Mouse (Mus musculus): Measurements from ENCODE around the gene Cdk19. TPM values are rescaled to one million over a fixed set of nuclear protein-coding genes. Genes with fewer than 3 reads are reported as not detected.
"Not testable (repeated sequence)": the region's sequence is repeated elsewhere in the genome, so short reads cannot be mapped to it uniquely, and the experiment has no call there.

Gene Cdk19
- polyA plus RNA-seq, 1 experiment: 21.5 TPM

GRCm38 (mm10) chr10:40499314-40500252, 160.2 kb downstream of the Cdk19 start:
- TF ChIP-seq CTCF (IDR thresholded peaks at IDR 0.05; ENCODE audit: insufficient read depth, low read length): no peak
- TF ChIP-seq POLR2A (IDR thresholded peaks at IDR 0.05; ENCODE audit: borderline replicate concordance, extremely low read depth, low read depth, low read length): peak; percentile 64; the same call in 1 of the 2 replicates
- DNase-seq: no peak
- Histone ChIP-seq H3K4me1 (ENCODE audit: control insufficient read depth, insufficient read depth, low read length) (peaks cover 17% of the 10 kb centered on the region), H3K4me3 (replicated peaks; ENCODE audit: extremely low read depth, low read depth, low read length) (peak overlapping the region; percentile 15)
- 25% methylated on average over 18 of the region's 18 CpGs for WGBS

- no peak for DNase-seq
- TF ChIP-seq CTCF (IDR thresholded peaks at IDR 0.05; ENCODE audit: insufficient read depth, low read length) (no peak), POLR2A (IDR thresholded peaks at IDR 0.05; ENCODE audit: borderline replicate concordance, extremely low read depth, low read depth, low read length) (no peak)
- Histone ChIP-seq H3K4me1 (ENCODE audit: control insufficient read depth, insufficient read depth, low read length) (peaks cover 13% of the 10 kb centered on the region), H3K4me3 (replicated peaks; ENCODE audit: extremely low read depth, low read depth, low read length) (no peak overlapping the region)
- WGBS: 89% methylated on average over 7 of the region's 7 CpGs
Measured at GRCm38 (mm10) chr10:40500723-40501245, 161.4 kb downstream of the Cdk19 start.

- DNase-seq: no peak
- no peak for TF ChIP-seq POLR2A (IDR thresholded peaks at IDR 0.05; ENCODE audit: borderline replicate concordance, extremely low read depth, low read depth, low read length)
- no peak for TF ChIP-seq CTCF (IDR thresholded peaks at IDR 0.05; ENCODE audit: insufficient read depth, low read length)
- H3K4me3 ChIP-seq (replicated peaks; ENCODE audit: extremely low read depth, low read depth, low read length): no peak overlapping the region
- H3K4me1 ChIP-seq (ENCODE audit: control insufficient read depth, insufficient read depth, low read length): peaks cover 9% of the 10 kb centered on the region
- WGBS: 61% methylated on average over 3 of the region's 3 CpGs
Measured at GRCm38 (mm10) chr10:40502734-40503133, 163.4 kb downstream of the Cdk19 start.

- WGBS: 92% methylated on average over 5 of the region's 5 CpGs
- no peaks in the 10 kb centered on the region for H3K4me1 ChIP-seq (ENCODE audit: control insufficient read depth, insufficient read depth, low read length)
- DNase-seq: no peak
- TF ChIP-seq POLR2A (IDR thresholded peaks at IDR 0.05; ENCODE audit: borderline replicate concordance, extremely low read depth, low read depth, low read length): no peak
- no peak overlapping the region for H3K4me3 ChIP-seq (replicated peaks; ENCODE audit: extremely low read depth, low read depth, low read length)
Measured at GRCm38 (mm10) chr10:40510356-40510755, 171.0 kb downstream of the Cdk19 start.

GRCm38 (mm10) chr10:40511221-40511677, 171.9 kb downstream of the Cdk19 start:
- H3K4me1 ChIP-seq (ENCODE audit: control insufficient read depth, insufficient read depth, low read length): no peaks in the 10 kb centered on the region
- TF ChIP-seq CTCF (IDR thresholded peaks at IDR 0.05; ENCODE audit: insufficient read depth, low read length): no peak
- no peak for TF ChIP-seq POLR2A (IDR thresholded peaks at IDR 0.05; ENCODE audit: borderline replicate concordance, extremely low read depth, low read depth, low read length)
- H3K4me3 ChIP-seq (replicated peaks; ENCODE audit: extremely low read depth, low read depth, low read length): no peak overlapping the region
- no peak for DNase-seq
- WGBS: 69% methylated on average over 8 of the region's 8 CpGs

GRCm38 (mm10) chr10:40512185-40512584, 172.8 kb downstream of the Cdk19 start:
- DNase-seq: no peak
- Histone ChIP-seq H3K4me1 (ENCODE audit: control insufficient read depth, insufficient read depth, low read length) (no peaks in the 10 kb centered on the region), H3K4me3 (replicated peaks; ENCODE audit: extremely low read depth, low read depth, low read length) (no peak overlapping the region)
- no peak for TF ChIP-seq CTCF (IDR thresholded peaks at IDR 0.05; ENCODE audit: insufficient read depth, low read length)
- TF ChIP-seq POLR2A (IDR thresholded peaks at IDR 0.05; ENCODE audit: borderline replicate concordance, extremely low read depth, low read depth, low read length): no peak
- WGBS: 68% methylated on average over 6 of the region's 6 CpGs

- not testable (repeated sequence) for H3K4me1 ChIP-seq (ENCODE audit: control insufficient read depth, insufficient read depth, low read length); H3K4me3 ChIP-seq (replicated peaks; ENCODE audit: extremely low read depth, low read depth, low read length); DNase-seq
- WGBS: 95% methylated on average over 7 of the region's 7 CpGs
Measured at GRCm38 (mm10) chr10:40512996-40513395, 173.6 kb downstream of the Cdk19 start.

- Histone ChIP-seq H3K4me1 (ENCODE audit: control insufficient read depth, insufficient read depth, low read length) (no peaks in the 10 kb centered on the region; the same call in 1 of the 2 replicates), H3K4me3 (replicated peaks; ENCODE audit: extremely low read depth, low read depth, low read length) (no peak overlapping the region)
- DNase-seq: no peak
- 56% methylated on average over 5 of the region's 5 CpGs for WGBS
- TF ChIP-seq POLR2A (IDR thresholded peaks at IDR 0.05; ENCODE audit: borderline replicate concordance, extremely low read depth, low read depth, low read length): no peak
- no peak for TF ChIP-seq CTCF (IDR thresholded peaks at IDR 0.05; ENCODE audit: insufficient read depth, low read length)
Measured at GRCm38 (mm10) chr10:40515225-40515681, 175.9 kb downstream of the Cdk19 start.

GRCm38 (mm10) chr10:40516421-40516820, 177.1 kb downstream of the Cdk19 start:
- no peak for DNase-seq
- Histone ChIP-seq H3K4me1 (ENCODE audit: control insufficient read depth, insufficient read depth, low read length) (no peaks in the 10 kb centered on the region; the same call in 1 of the 2 replicates), H3K4me3 (replicated peaks; ENCODE audit: extremely low read depth, low read depth, low read length) (no peak overlapping the region)
- TF ChIP-seq POLR2A (IDR thresholded peaks at IDR 0.05; ENCODE audit: borderline replicate concordance, extremely low read depth, low read depth, low read length) (no peak), CTCF (IDR thresholded peaks at IDR 0.05; ENCODE audit: insufficient read depth, low read length) (no peak)
- WGBS: 18% methylated on average over 4 of the region's 4 CpGs

- no peak for DNase-seq
- TF ChIP-seq POLR2A (IDR thresholded peaks at IDR 0.05; ENCODE audit: borderline replicate concordance, extremely low read depth, low read depth, low read length): no peak
- no peak for TF ChIP-seq CTCF (IDR thresholded peaks at IDR 0.05; ENCODE audit: insufficient read depth, low read length)
- 34% methylated on average over 4 of the region's 4 CpGs for WGBS
- Histone ChIP-seq H3K4me1 (ENCODE audit: control insufficient read depth, insufficient read depth, low read length) (no peaks in the 10 kb centered on the region; the same call in 1 of the 2 replicates), H3K4me3 (replicated peaks; ENCODE audit: extremely low read depth, low read depth, low read length) (no peak overlapping the region)
Measured at GRCm38 (mm10) chr10:40519586-40519985, 180.2 kb downstream of the Cdk19 start.

Measured in lung, adult 2 months (tissue).